Mouse (Mus musculus) spleen, adult 2 months (tissue): ENCODE measurements around the gene Stap2.

ENCODE experiments used
- CTCF ChIP-seq: fragments of 200-500 bp; IDR thresholded peaks from 2 replicates; pipeline ENCODE4 v1.5.1; 2011; ENCODE audit warnings: mild to moderate bottlenecking, inconsistent platforms; ENCODE audit not compliant: insufficient read depth, insufficient read length, insufficient replicate concordance; ENCODE audit errors: extremely low read depth
- POLR2A ChIP-seq: fragments of 200-500 bp; IDR thresholded peaks from 2 replicates; pipeline ENCODE4 v1.6.1; 2011; ENCODE audit warnings: low read depth, low read length, inconsistent platforms

- no peak for TF ChIP-seq POLR2A
- TF ChIP-seq CTCF = no peak
These were observed 44.6 kb downstream of the Stap2 start for GRCm38 (mm10) chr17:55960791-55961190.
